Mouse (Mus musculus): ENCODE data around the gene Prkar2b.

DNA sequence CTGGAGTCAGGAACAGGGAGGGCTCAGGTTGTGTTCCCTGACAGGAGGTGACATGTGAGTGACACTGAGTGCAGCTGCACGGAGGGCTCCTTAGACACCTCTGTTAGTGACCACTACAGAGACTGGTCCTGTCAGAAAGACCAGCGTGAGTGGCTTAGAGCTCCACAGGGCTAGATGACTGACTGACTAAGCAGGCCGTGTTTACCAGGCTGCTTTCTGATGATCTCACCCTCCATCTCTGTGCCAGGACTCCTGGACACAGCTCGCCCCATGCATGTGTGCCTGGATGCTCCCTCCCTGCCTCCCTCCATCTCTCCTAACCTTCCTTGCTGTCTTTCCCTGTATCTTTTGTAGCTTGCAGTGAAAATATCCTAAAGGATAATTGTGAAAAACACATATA lies 147.5 kb downstream of the Prkar2b start:
- TF ChIP-seq CTCF (conservative IDR thresholded peaks at IDR 0.05; ENCODE audit: low read length), result no peak
- TF ChIP-seq POU5F1 (IDR thresholded peaks at IDR 0.05; ENCODE audit: borderline replicate concordance, low read length), result no peak

Measured in E14TG2a.4 (cell line).